Mouse (Mus musculus) liver, adult (tissue): Measurements from ENCODE around the gene Ppp2r5e.
A peak's percentile ranks its signal among the peaks of the same experiment; 100 is the strongest.

Source experiments
- GATA4 ChIP-seq: IDR thresholded peaks from 2 replicates; pipeline ENCODE4 v1.6.1; 2014; ENCODE audit warnings: mild to moderate bottlenecking, low read length; ENCODE audit not compliant: insufficient replicate concordance

Gene Ppp2r5e

GRCm38 (mm10) chr12:75486568-75487286 lies 109.3 kb downstream of the Ppp2r5e start:
- no peak for TF ChIP-seq GATA4

GRCm38 (mm10) chr12:75482781-75483180 lies 113.3 kb downstream of the Ppp2r5e start:
- TF ChIP-seq GATA4: no peak

GRCm38 (mm10) chr12:75482015-75482414 lies 114.0 kb downstream of the Ppp2r5e start:
- TF ChIP-seq GATA4: no peak

- TF ChIP-seq GATA4: peak; percentile 73
Measured at GRCm38 (mm10) chr12:75480031-75480430, 116.0 kb downstream of the Ppp2r5e start.

GRCm38 (mm10) chr12:75479375-75479898 lies 116.6 kb downstream of the Ppp2r5e start:
- no peak for TF ChIP-seq GATA4

- no peak for TF ChIP-seq GATA4
Measured at GRCm38 (mm10) chr12:75478596-75478995, 117.4 kb downstream of the Ppp2r5e start.

- no peak for TF ChIP-seq GATA4
Measured at GRCm38 (mm10) chr12:75478117-75478516, 117.9 kb downstream of the Ppp2r5e start.

GRCm38 (mm10) chr12:75473021-75473420 lies 123.0 kb downstream of the Ppp2r5e start:
- TF ChIP-seq GATA4: no peak

GRCm38 (mm10) chr12:75472107-75472506 lies 123.9 kb downstream of the Ppp2r5e start:
- no peak for TF ChIP-seq GATA4

GRCm38 (mm10) chr12:75467814-75468213 lies 128.2 kb downstream of the Ppp2r5e start:
- TF ChIP-seq GATA4: no peak

GRCm38 (mm10) chr12:75467127-75467526 lies 128.9 kb downstream of the Ppp2r5e start:
- no peak for TF ChIP-seq GATA4

- no peak for TF ChIP-seq GATA4
Measured at GRCm38 (mm10) chr12:75466206-75466605, 129.8 kb downstream of the Ppp2r5e start.

- no peak for TF ChIP-seq GATA4
Measured at GRCm38 (mm10) chr12:75464016-75464769, 131.9 kb downstream of the Ppp2r5e start.

- no peak for TF ChIP-seq GATA4
Measured at GRCm38 (mm10) chr12:75460561-75460960, 135.5 kb downstream of the Ppp2r5e start.

- no peak for TF ChIP-seq GATA4
Measured at GRCm38 (mm10) chr12:75459656-75460055, 136.4 kb downstream of the Ppp2r5e start.

GRCm38 (mm10) chr12:75453441-75453840 lies 142.6 kb downstream of the Ppp2r5e start:
- no peak for TF ChIP-seq GATA4

GRCm38 (mm10) chr12:75453027-75453426 lies 143.0 kb downstream of the Ppp2r5e start:
- TF ChIP-seq GATA4: no peak

GRCm38 (mm10) chr12:75450592-75450991 lies 145.5 kb downstream of the Ppp2r5e start:
- TF ChIP-seq GATA4: no peak
